In the genomic region with DNA sequence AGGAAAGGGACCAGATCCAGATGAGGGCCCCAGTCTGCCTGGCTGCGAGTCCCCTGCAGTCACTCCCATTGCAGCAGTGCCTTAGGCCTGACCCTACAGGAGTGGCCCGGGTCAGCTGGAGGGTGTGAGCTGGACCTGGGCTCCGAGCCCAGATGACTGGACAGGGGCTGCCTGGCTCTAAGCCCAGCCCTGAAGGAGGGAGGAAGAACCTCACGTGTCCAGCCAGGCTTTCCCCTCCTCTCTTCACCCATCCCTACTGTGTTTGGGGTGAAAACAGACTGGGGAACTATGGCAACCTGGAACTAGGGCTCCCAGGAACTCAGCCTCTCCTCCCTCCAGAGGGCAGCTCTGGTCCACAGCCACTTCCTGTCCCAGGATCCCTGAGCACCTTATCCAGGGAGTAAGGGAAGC, we compare ENCODE assay signal across 8 mouse cellular contexts. TPM values are rescaled to one million over a fixed set of nuclear protein-coding genes. Genes with fewer than 3 reads are reported as not detected.
DNase-seq lines count a peak whose midpoint lies in the region; ATAC-seq lines count a peak whose summit lies in the region.

No protein-coding gene starts in this region.

- DNase-seq in right cerebral cortex, postnatal 10 days (ENCODE audit: low spot score in 2 of 2) = peak; percentile 76 to 81
- DNase-seq in right cerebral cortex, postnatal 36 days (ENCODE audit: low spot score in 2 of 2) = no peak
- DNase-seq in embryonic facial prominence, embryonic 14.5 days (ENCODE audit: low spot score) = peak; percentile 71
- peak; percentile 92 for DNase-seq in kidney, postnatal 14 days
- DNase-seq in lung, postnatal 4 days = peak; percentile 88 to 96
- DNase-seq in urinary bladder, postnatal 36 days (ENCODE audit: low spot score in 2 of 2) = peak; percentile 70 to 89
- no peak for DNase-seq in thymus, postnatal 10 days (ENCODE audit: low spot score in 2 of 2)

- peaks cover 7% of the 10 kb centered on the region for H3K4me1 ChIP-seq in embryonic facial prominence, embryonic 14.5 days (ENCODE audit: control insufficient read depth, insufficient read depth, low read length)
- peaks cover 18% of the 10 kb centered on the region for H3K4me1 ChIP-seq in heart, embryonic 16.5 days (ENCODE audit: control insufficient read depth, insufficient read depth, low read length)

- peak; percentile 56 for ATAC-seq in embryonic facial prominence, embryonic 14.5 days (ENCODE audit: low read depth)
- ATAC-seq in heart, embryonic 16.5 days (replicated peaks; ENCODE audit: extremely low read depth, insufficient read depth, low FRiP score) = peak; percentile 87

- 0 out of 2 replicates have a peak, but pooled peaks cover 14% of the 10 kb centered on the region for H3K27me3 ChIP-seq in embryonic facial prominence, embryonic 14.5 days (replicated peaks; ENCODE audit: control insufficient read depth, insufficient read depth, low read length)
- H3K27me3 ChIP-seq in heart, embryonic 16.5 days (ENCODE audit: control insufficient read depth, insufficient read depth, low read length) = 0 out of 2 replicates have a peak, but pooled peaks cover 3% of the 10 kb centered on the region

- peaks cover 30% of the 10 kb centered on the region for H3K36me3 ChIP-seq in embryonic facial prominence, embryonic 14.5 days (ENCODE audit: control insufficient read depth, insufficient read depth, low read length)
- peaks cover 15% of the 10 kb centered on the region for H3K36me3 ChIP-seq in heart, embryonic 16.5 days (ENCODE audit: control insufficient read depth, insufficient read depth)

- peak overlapping the region; percentile 58; the same call in 1 of the 2 replicates for H3K27ac ChIP-seq in embryonic facial prominence, embryonic 14.5 days (replicated peaks; ENCODE audit: low read depth, low read length)
- H3K27ac ChIP-seq in heart, embryonic 16.5 days (ENCODE audit: low read length) = peak overlapping the region; percentile 69

- 30% methylated on average over 3 of the region's 4 CpGs for WGBS in embryonic facial prominence, embryonic 14.5 days
- WGBS in heart, embryonic 16.5 days = 24% methylated on average over 4 of the region's 4 CpGs

- no peak overlapping the region for H3K9ac ChIP-seq in embryonic facial prominence, embryonic 14.5 days (ENCODE audit: low read depth, low read length)
- H3K9ac ChIP-seq in heart, embryonic 16.5 days (ENCODE audit: low read length) = no peak overlapping the region

- no peaks in the 10 kb centered on the region for H3K9me3 ChIP-seq in embryonic facial prominence, embryonic 14.5 days (ENCODE audit: control insufficient read depth, low read length)
- no peaks in the 10 kb centered on the region for H3K9me3 ChIP-seq in heart, embryonic 16.5 days (replicated peaks; ENCODE audit: control insufficient read depth, low read length)

- H3K4me2 ChIP-seq in embryonic facial prominence, embryonic 14.5 days (ENCODE audit: low read depth, low read length) = no peak overlapping the region
- H3K4me2 ChIP-seq in heart, embryonic 16.5 days (ENCODE audit: low read depth, low read length) = no peak overlapping the region

- H3K4me3 ChIP-seq in embryonic facial prominence, embryonic 14.5 days (ENCODE audit: low read depth, low read length) = no peak overlapping the region
- no peak overlapping the region for H3K4me3 ChIP-seq in heart, embryonic 16.5 days (ENCODE audit: low read length)

RNA-seq across cellular contexts. Expression of a gene that starts 8.6 kb away (rescaled TPM):
- 60.8 and 68.5 TPM in 2 replicates for polyA plus RNA-seq in embryonic facial prominence, embryonic 14.5 days (2014; fragmentation: Nextera tagmentation; extraction: Ambion mirVana)
- 45.7 and 46.7 TPM in 2 replicates for polyA plus RNA-seq in heart, embryonic 16.5 days (2015; fragmentation: Nextera tagmentation; extraction: Ambion mirVana)

RNA-seq across cellular contexts. Expression of a gene that starts 11.0 kb away (rescaled TPM):
- 10.0 and 11.8 TPM in 2 replicates for polyA plus RNA-seq in embryonic facial prominence, embryonic 14.5 days (2014; fragmentation: Nextera tagmentation; extraction: Ambion mirVana)
- 11.7 and 12.3 TPM in 2 replicates for polyA plus RNA-seq in heart, embryonic 16.5 days (2015; fragmentation: Nextera tagmentation; extraction: Ambion mirVana)

RNA-seq across cellular contexts. Expression of a gene that starts 14.7 kb away (rescaled TPM):
- polyA plus RNA-seq in embryonic facial prominence, embryonic 14.5 days (2014; fragmentation: Nextera tagmentation; extraction: Ambion mirVana) = 1.8 and 3.1 TPM in 2 replicates
- polyA plus RNA-seq in heart, embryonic 16.5 days (2015; fragmentation: Nextera tagmentation; extraction: Ambion mirVana) = 2.5 and 2.8 TPM in 2 replicates

RNA-seq across cellular contexts. Expression of a gene that starts 26.3 kb away (rescaled TPM):
- 0.64 and 0.92 TPM in 2 replicates for polyA plus RNA-seq in embryonic facial prominence, embryonic 14.5 days (2014; fragmentation: Nextera tagmentation; extraction: Ambion mirVana)
- polyA plus RNA-seq in heart, embryonic 16.5 days (2015; fragmentation: Nextera tagmentation; extraction: Ambion mirVana) = 0.64 and 2.1 TPM in 2 replicates

RNA-seq across cellular contexts. Expression of a gene that starts 27.3 kb away (rescaled TPM):
- polyA plus RNA-seq in embryonic facial prominence, embryonic 14.5 days (2014; fragmentation: Nextera tagmentation; extraction: Ambion mirVana) = 23.6 and 26.4 TPM in 2 replicates
- 26.7 and 27.3 TPM in 2 replicates for polyA plus RNA-seq in heart, embryonic 16.5 days (2015; fragmentation: Nextera tagmentation; extraction: Ambion mirVana)

Comparison
In these comparisons a context has a peak if more than half of its experiments do, and no peak if none do; other contexts are left out.
1. DNase-seq: peak in right cerebral cortex, postnatal 10 days (2 of 2), embryonic facial prominence, embryonic 14.5 days (single experiment), kidney, postnatal 14 days (single experiment), lung, postnatal 4 days (2 of 2) and urinary bladder, postnatal 36 days (2 of 2); none in right cerebral cortex, postnatal 36 days (0 of 2) and thymus, postnatal 10 days (0 of 2).